Mouse (Mus musculus) liver, postnatal 0 days (tissue): ENCODE results near the gene Wdr1. TPM values are rescaled to one million over a fixed set of nuclear protein-coding genes. Genes with fewer than 3 reads are reported as not detected.

Experiments used
- ATAC-seq: fragments of 200-750 bp; cut with Nextera tagmentation; 2 replicates; pipeline ENCODE4 v1.8.0; 2017; ENCODE audit warnings: mild to moderate bottlenecking, moderate library complexity
- DNase-seq: peaks from one replicate; pipeline ENCODE4 v3.0.0-alpha.2; 2016
- H3K27ac ChIP-seq: fragments of 300-500 bp; sonication (generic); 2 replicates; pipeline ENCODE4 v1.5.1; 2014; ENCODE audit warnings: antibody characterized with exemption, moderate library complexity, mild to moderate bottlenecking, low read depth
- H3K27me3 ChIP-seq: fragments of 300-500 bp; sonication (generic); 2 replicates; pipeline ENCODE4 v1.6.1; 2014; ENCODE audit warnings: low read length, control low read depth, mixed read lengths; ENCODE audit not compliant: insufficient read depth
- H3K36me3 ChIP-seq: fragments of 300-500 bp; sonication (generic); replicated peaks from 2 replicates; pipeline ENCODE4 v1.6.1; 2014; ENCODE audit warnings: mild to moderate bottlenecking, control low read depth, low read length, moderate library complexity, mixed read lengths; ENCODE audit not compliant: insufficient read depth
- H3K4me1 ChIP-seq: fragments of 300-500 bp; sonication (generic); 2 replicates; pipeline ENCODE4 v1.6.1; 2014; ENCODE audit warnings: antibody characterized with exemption, mild to moderate bottlenecking, control low read depth; ENCODE audit not compliant: insufficient read depth
- H3K4me2 ChIP-seq: fragments of 300-500 bp; sonication (generic); 2 replicates; pipeline ENCODE4 v1.6.1; 2014; ENCODE audit warnings: low read depth, mild to moderate bottlenecking, low read length, moderate library complexity, mixed read lengths
- H3K4me3 ChIP-seq: fragments of 300-500 bp; sonication (generic); 2 replicates; pipeline ENCODE4 v1.5.1; 2014; ENCODE audit warnings: low read depth, low read length
- H3K9ac ChIP-seq: fragments of 300-500 bp; sonication (generic); replicated peaks from 2 replicates; pipeline ENCODE4 v1.6.1; 2014; ENCODE audit warnings: mild to moderate bottlenecking, moderate library complexity
- H3K9me3 ChIP-seq: fragments of 300-500 bp; sonication (generic); 2 replicates; pipeline ENCODE4 v1.6.1; 2016; ENCODE audit warnings: mild to moderate bottlenecking, control low read depth, low read length, mixed read lengths
- CTCF ChIP-seq: sonication (generic); IDR thresholded peaks from 2 replicates; pipeline ENCODE4 v1.5.1; 2016; ENCODE audit warnings: antibody characterized with exemption, low read depth
- EP300 ChIP-seq: IDR thresholded peaks from 2 replicates; pipeline ENCODE4 v1.6.1; 2016; ENCODE audit warnings: antibody characterized with exemption, low read depth, mild to moderate bottlenecking
- WGBS: fragments of 180-500 bp; shearing (Covaris S2); extraction: QIAGEN DNeasy Blood & Tissue Kit; methylation state at CpG from one replicate; pipeline ENCODE4 v1.1.7; 2014; ENCODE audit not compliant: insufficient replicate concordance; 5-methylcytosine and 5-hydroxymethylcytosine counted together
- polyA plus RNA-seq: library from polyadenylated mRNA; unstranded; fragments of >200 nt; fragmentation: Nextera tagmentation; extraction: Ambion mirVana; gene quantifications from 2 replicates; pipeline ENCODE4 v1.2.1, GENCODE M21; 2015

Wdr1 gene
- polyA plus RNA-seq, 1 experiment from 2014 or later = 60.7 TPM

- Histone ChIP-seq H3K4me2 (no peak overlapping the region), H3K36me3 (peaks cover 89% of the 10 kb centered on the region), H3K9ac (no peak overlapping the region), H3K27me3 (no peaks in the 10 kb centered on the region), H3K9me3 (no peaks in the 10 kb centered on the region), H3K4me1 (no peaks in the 10 kb centered on the region), H3K4me3 (no peak overlapping the region), H3K27ac (no peak overlapping the region)
- no peak for ATAC-seq
- 75% methylated on average over 6 of the region's 6 CpGs for WGBS
- TF ChIP-seq CTCF (peak; percentile 72), EP300 (no peak)
- DNase-seq = no peak
Observed at GRCm38 (mm10) chr5:38529724-38530428, 33.1 kb downstream of the Wdr1 start.

- H3K4me2 ChIP-seq = no peak overlapping the region
- H3K27ac ChIP-seq = no peak overlapping the region
- no peaks in the 10 kb centered on the region for H3K9me3 ChIP-seq
- TF ChIP-seq CTCF = no peak
- no peak for TF ChIP-seq EP300
- H3K9ac ChIP-seq = no peak overlapping the region
- peaks cover 27% of the 10 kb centered on the region for H3K36me3 ChIP-seq
- H3K4me3 ChIP-seq = no peak overlapping the region
- 89% methylated on average over 5 of the region's 5 CpGs for WGBS
- no peaks in the 10 kb centered on the region for H3K4me1 ChIP-seq
- no peak for ATAC-seq
- H3K27me3 ChIP-seq = no peaks in the 10 kb centered on the region
- DNase-seq = no peak
Observed at GRCm38 (mm10) chr5:38522977-38523376, 40.0 kb downstream of the Wdr1 start.

GRCm38 (mm10) chr5:38520838-38521237 is 42.2 kb downstream of the Wdr1 start:
- Histone ChIP-seq H3K27ac (no peak overlapping the region), H3K27me3 (no peaks in the 10 kb centered on the region), H3K36me3 (peaks cover 7% of the 10 kb centered on the region; the same call in 1 of the 2 replicates), H3K4me2 (no peak overlapping the region), H3K4me1 (peaks cover 3% of the 10 kb centered on the region; the same call in 1 of the 2 replicates), H3K9me3 (no peaks in the 10 kb centered on the region), H3K4me3 (no peak overlapping the region), H3K9ac (no peak overlapping the region)
- ATAC-seq (no peak), DNase-seq (no peak)
- 48% methylated on average over 1 of the region's 1 CpGs for WGBS
- TF ChIP-seq CTCF (no peak), EP300 (no peak)

- Histone ChIP-seq H3K36me3 (no peaks in the 10 kb centered on the region), H3K4me2 (no peak overlapping the region), H3K9me3 (no peaks in the 10 kb centered on the region), H3K27ac (no peak overlapping the region), H3K4me3 (no peak overlapping the region), H3K9ac (no peak overlapping the region), H3K4me1 (peaks cover 5% of the 10 kb centered on the region; the same call in 1 of the 2 replicates), H3K27me3 (no peaks in the 10 kb centered on the region)
- DNase-seq = peak; percentile 58
- TF ChIP-seq CTCF = peak; percentile 81
- no peak for TF ChIP-seq EP300
- peak; percentile 44; the same call in 1 of the 2 replicates for ATAC-seq
- WGBS = 26% methylated on average over 6 of the region's 6 CpGs
Observed at GRCm38 (mm10) chr5:38516267-38516666, 46.8 kb downstream of the Wdr1 start.

GRCm38 (mm10) chr5:38512991-38513390 is 50.0 kb downstream of the Wdr1 start:
- WGBS = 44% methylated on average over 2 of the region's 2 CpGs
- H3K27me3 ChIP-seq = no peaks in the 10 kb centered on the region
- no peak overlapping the region for H3K4me2 ChIP-seq
- no peak for DNase-seq
- no peaks in the 10 kb centered on the region for H3K36me3 ChIP-seq
- H3K27ac ChIP-seq = no peak overlapping the region
- TF ChIP-seq CTCF = no peak
- TF ChIP-seq EP300 = no peak
- H3K9ac ChIP-seq = no peak overlapping the region
- H3K4me1 ChIP-seq = peaks cover 8% of the 10 kb centered on the region; the same call in 1 of the 2 replicates
- no peak for ATAC-seq
- no peaks in the 10 kb centered on the region for H3K9me3 ChIP-seq
- no peak overlapping the region for H3K4me3 ChIP-seq

GRCm38 (mm10) chr5:38509568-38509967 is 53.5 kb downstream of the Wdr1 start:
- H3K4me1 ChIP-seq = peaks cover 17% of the 10 kb centered on the region
- H3K4me3 ChIP-seq = peak overlapping the region; percentile 36; the same call in 1 of the 2 replicates

More at GRCm38 (mm10) chr5:38509568-38509967, 53.5 kb downstream of the Wdr1 start:
- DNase-seq = no peak
- TF ChIP-seq EP300 (peak; percentile 99), CTCF (no peak)
- no peaks in the 10 kb centered on the region for H3K27me3 ChIP-seq
- peak overlapping the region; percentile 74 for H3K27ac ChIP-seq
- WGBS = 56% methylated on average over 4 of the region's 4 CpGs
- peak; percentile 91 for ATAC-seq
- peak overlapping the region; percentile 48 for H3K4me2 ChIP-seq
- H3K9me3 ChIP-seq = no peaks in the 10 kb centered on the region
- H3K36me3 ChIP-seq = no peaks in the 10 kb centered on the region
- H3K9ac ChIP-seq = no peak overlapping the region
